Mouse (Mus musculus) hematopoietic stem cell, adult 5-6 weeks (primary cell): ENCODE measurements around the gene Tpst2. TPM values are rescaled to one million over a fixed set of nuclear protein-coding genes. Genes with fewer than 3 reads are reported as not detected.

Experiments used
- ATAC-seq, 2 experiments: fragments of 125-278 bp in 1 of 2; replicated peaks in 1 of 2; 2 replicates each; pipeline ENCODE4 v1.8.0; 2016 to 2017; ENCODE audit warnings: inconsistent platforms in 2 of 2, mild to moderate bottlenecking in 2 of 2, moderate number of reproducible peaks in 2 of 2, low read depth in 1 of 2, moderate TSS enrichment in 1 of 2; ENCODE audit not compliant: low FRiP score in 2 of 2, poor library complexity in 2 of 2, severe bottlenecking in 2 of 2, insufficient read depth in 1 of 2, low TSS enrichment in 1 of 2
- total RNA-seq: library from RNA; stranded (forward); fragments of 172-1452, 232-1000 nt; gene quantifications from 2 replicates; pipeline ENCODE4 v1.2.3, GENCODE M21; 2017

The Tpst2 gene
- 41.9 and 56.8 TPM in 2 replicates for total RNA-seq

DNA sequence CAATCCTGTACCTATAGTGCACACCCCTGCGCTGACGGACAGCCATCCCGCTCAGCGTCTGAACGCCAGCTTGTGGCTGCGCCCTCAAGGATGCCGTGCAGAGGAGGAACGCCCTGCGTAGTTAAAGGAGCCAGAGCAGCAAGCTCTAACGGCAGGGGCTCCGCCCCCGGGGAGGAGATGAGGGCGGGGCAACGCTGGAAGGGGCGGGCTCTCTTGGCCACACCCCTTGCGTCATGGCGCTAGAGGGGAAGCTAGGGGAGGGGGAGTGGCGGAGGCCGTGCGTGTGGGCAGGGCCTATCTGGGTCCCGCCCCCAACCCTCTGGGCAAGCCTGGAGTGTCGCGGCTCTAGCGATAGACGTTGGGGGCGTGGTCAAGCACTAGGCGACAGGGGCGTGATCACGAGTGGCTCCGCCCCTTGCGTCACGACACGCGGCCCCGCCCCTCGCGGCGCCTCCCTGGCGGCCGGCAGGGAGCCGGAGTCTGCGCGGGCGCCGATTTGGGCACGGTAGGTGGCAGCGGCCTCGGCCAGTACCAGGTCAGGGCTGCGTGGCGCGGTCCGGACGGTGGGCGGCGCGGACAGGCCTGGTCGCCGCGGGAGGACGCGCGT is at the start of gene Tpst2:
TSS of gene Tpst2 (plus strand) at position 425 of the 607 bp plus-strand sequence.
- ATAC-seq = peak; percentile 82 to 84

DNA sequence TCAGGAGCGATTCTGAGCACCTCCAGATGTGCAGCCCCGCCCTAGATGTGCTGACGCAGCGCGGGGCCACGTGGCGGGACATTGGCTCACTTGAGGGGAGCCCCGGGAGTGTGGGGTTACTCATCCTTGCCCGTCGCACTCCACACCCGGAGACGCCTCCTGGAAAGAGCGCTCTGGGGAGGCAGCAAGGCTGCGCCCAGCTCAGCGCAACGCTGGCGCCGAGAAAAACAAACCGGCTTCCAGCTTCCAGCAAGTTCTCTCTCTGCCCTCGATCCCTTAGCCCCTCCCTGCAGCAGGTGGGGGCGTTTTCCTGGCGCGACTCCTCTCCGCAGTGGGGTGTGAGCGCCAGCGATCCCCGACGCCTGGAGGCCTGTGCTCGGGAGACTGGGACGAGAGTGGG is 49.1 kb upstream of the Tpst2 start:
- 0 out of 4 replicates have a peak, but pooled peaks of 1 of the 2 experiments have one; percentile 13 for ATAC-seq

DNA sequence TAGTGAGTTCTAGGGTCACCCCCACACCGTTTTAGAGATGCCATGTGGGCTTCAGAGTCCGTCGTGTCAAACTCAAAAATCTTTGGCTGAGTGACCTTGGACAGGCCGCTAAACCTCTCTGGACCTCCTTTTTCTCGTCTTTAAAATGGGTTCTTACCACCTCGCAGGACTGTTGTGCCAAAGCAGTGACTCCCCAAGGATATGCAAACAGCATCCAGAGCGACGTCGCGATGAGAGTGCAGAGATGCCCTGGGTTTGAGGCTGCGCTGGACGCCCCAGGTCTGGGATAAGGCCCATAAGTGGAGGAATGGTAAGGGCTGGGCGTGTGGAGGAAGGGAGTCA is 48.6 kb upstream of the Tpst2 start:
- no peak for ATAC-seq

DNA sequence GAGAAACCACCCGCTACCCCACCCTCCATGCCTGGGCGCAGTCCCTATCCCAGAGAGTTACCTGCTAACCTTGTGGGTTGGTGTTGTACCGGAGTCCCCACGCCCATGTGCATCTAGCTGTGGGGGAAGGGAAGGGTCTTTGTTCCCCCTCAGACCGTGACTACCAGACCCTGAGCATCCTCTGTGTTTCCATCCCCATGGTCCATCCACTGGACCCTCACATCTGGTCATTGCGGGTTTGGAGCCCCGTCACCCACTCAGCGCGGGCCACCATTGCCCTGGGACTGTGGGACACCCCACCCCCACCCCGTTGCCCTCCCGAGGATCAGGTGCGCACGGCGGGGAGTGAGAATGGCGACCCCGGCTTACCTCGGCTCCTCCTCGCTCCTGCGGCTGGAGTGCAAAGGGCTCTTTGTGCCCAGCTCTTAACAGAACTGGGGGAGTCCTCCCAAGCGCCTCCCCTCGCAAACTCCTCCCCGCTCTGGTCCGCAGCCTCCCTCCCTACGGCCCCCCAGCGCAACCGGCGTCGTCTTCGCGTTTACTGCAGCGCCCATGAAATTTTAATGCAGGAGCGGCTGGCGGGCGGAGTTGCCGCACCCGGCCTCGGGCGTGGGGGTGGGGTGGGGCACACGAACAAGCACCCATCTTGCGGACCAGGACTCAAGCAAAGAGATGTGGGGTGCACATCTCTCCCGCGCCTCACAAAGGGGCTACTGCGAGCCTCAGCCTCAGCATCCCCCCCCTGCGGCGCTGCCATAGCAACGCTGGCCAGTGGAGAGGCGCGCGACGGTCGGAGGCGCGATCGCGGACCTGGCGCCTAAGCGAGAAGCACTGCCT is 48.0 kb upstream of the Tpst2 start:
- 0 out of 4 replicates have a peak, but pooled peaks of 1 of the 2 experiments have one; percentile 9 for ATAC-seq

- ATAC-seq = no peak
Observed at GRCm38 (mm10) chr5:112235806-112236205, 40.7 kb upstream of the Tpst2 start.

GRCm38 (mm10) chr5:112236631-112237030 is 39.9 kb upstream of the Tpst2 start:
- no peak for ATAC-seq

DNA sequence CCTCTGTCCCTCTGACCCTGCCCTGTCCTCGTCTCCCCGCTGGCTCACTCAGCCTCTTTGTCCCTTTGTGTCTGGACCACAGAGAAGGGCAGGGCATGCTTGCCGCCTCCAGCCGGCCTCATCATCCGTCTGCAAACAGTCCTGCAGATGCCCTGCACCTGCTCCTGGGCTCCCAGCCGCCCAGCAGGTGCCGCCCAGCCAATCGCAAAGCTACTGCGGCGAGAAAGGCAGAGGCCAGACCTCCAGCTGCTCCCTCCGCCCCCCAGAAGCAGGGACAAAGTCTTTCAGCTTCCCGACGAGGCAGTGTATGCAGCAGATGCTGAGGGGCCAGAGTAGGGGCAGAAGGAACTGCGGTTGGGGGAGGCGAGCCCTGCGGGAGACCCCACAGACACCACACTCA is 39.1 kb upstream of the Tpst2 start:
- no peak for ATAC-seq

GRCm38 (mm10) chr5:112237866-112238570 is 38.5 kb upstream of the Tpst2 start:
- ATAC-seq = no peak

GRCm38 (mm10) chr5:112238781-112239482 is 37.6 kb upstream of the Tpst2 start:
- no peak for ATAC-seq

- ATAC-seq = peak; percentile 52 to 62
Observed at GRCm38 (mm10) chr5:112240761-112241160, 35.7 kb upstream of the Tpst2 start.

GRCm38 (mm10) chr5:112241849-112242248 is 34.6 kb upstream of the Tpst2 start:
- no peak for ATAC-seq

GRCm38 (mm10) chr5:112242361-112242778 is 34.1 kb upstream of the Tpst2 start:
- peak; percentile 80 to 86 for ATAC-seq

GRCm38 (mm10) chr5:112243041-112243440 is 33.5 kb upstream of the Tpst2 start:
- ATAC-seq = no peak

- ATAC-seq = no peak
Observed at GRCm38 (mm10) chr5:112243539-112244274, 32.8 kb upstream of the Tpst2 start.

- ATAC-seq = no peak
Observed at GRCm38 (mm10) chr5:112244275-112244562, 32.3 kb upstream of the Tpst2 start.

DNA sequence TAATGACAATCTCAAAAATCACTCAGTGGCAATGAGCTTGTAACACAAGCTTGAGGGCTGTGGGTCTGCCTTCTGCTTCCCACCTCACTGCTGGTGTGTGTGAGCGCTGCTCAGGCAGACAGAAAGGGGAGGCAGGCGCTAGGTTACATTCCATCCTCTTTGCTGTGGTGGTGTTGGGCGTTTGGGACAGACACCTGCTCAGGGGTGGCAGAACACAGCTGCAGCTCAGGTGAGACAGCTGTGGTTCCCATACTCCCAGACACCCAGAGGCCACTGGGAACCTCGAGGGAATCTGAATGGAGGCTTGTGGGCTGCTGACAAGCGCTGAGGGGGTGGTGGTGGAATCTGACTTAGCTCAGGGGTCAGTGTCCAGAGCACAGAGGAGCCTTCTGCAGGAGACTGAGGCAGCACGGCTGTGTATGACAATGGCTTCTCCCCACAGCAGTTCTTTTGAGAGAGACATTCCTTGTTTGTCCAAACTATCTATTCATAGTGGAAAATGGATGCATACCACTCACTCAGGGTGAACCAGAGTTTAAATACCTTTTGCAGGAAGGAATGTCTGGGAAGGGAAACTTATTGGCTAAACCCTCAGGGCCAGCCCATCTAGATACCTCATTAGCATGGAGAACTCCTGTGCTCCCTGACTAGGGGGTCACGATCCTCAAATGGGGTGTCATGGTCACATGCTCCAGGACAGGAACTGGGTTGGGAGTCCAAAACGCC is 31.4 kb upstream of the Tpst2 start:
- ATAC-seq = no peak

- no peak for ATAC-seq
Observed at GRCm38 (mm10) chr5:112247399-112247798, 29.1 kb upstream of the Tpst2 start.
